Mouse (Mus musculus) lung, embryonic 15.5 days (tissue): Measurements from ENCODE around the gene Aco2. TPM values are rescaled to one million over a fixed set of nuclear protein-coding genes. Genes with fewer than 3 reads are reported as not detected.

Experiments used
- ATAC-seq: fragments of 200-750 bp; cut with Nextera tagmentation; 2 replicates; pipeline ENCODE4 v1.8.0; 2017; ENCODE audit warnings: moderate number of reproducible peaks, borderline replicate concordance; ENCODE audit not compliant: low FRiP score, low TSS enrichment; ENCODE audit errors: extremely low read depth
- H3K27ac ChIP-seq: fragments of 300-500 bp; sonication (generic); 2 replicates; pipeline ENCODE4 v1.5.1; 2015; ENCODE audit warnings: moderate library complexity, mild to moderate bottlenecking, inconsistent platforms
- H3K27me3 ChIP-seq: fragments of 300-500 bp; sonication (generic); 2 replicates; pipeline ENCODE4 v1.6.1; 2015; ENCODE audit warnings: inconsistent platforms
- H3K36me3 ChIP-seq: fragments of 300-500 bp; sonication (generic); 2 replicates; pipeline ENCODE4 v1.6.1; 2015; ENCODE audit warnings: inconsistent platforms
- H3K4me1 ChIP-seq: fragments of 300-500 bp; sonication (generic); 2 replicates; pipeline ENCODE4 v1.6.1; 2015; ENCODE audit warnings: inconsistent platforms
- H3K4me2 ChIP-seq: fragments of 300-500 bp; sonication (generic); 2 replicates; pipeline ENCODE4 v1.6.1; 2015; ENCODE audit warnings: inconsistent platforms, mild to moderate bottlenecking, moderate library complexity
- H3K4me3 ChIP-seq: fragments of 300-500 bp; sonication (generic); 2 replicates; pipeline ENCODE4 v1.5.1; 2015; ENCODE audit warnings: mild to moderate bottlenecking, inconsistent platforms
- H3K9ac ChIP-seq: fragments of 300-500 bp; sonication (generic); 2 replicates; pipeline ENCODE4 v1.6.1; 2015; ENCODE audit warnings: inconsistent platforms
- H3K9me3 ChIP-seq: fragments of 300-500 bp; sonication (generic); 2 replicates; pipeline ENCODE4 v1.6.1; 2016; ENCODE audit warnings: inconsistent platforms
- WGBS: fragments of 180-500 bp; shearing (Covaris S2); methylation state at CpG from one replicate; pipeline ENCODE4 v1.1.7; 2015; 5-methylcytosine and 5-hydroxymethylcytosine counted together
- polyA plus RNA-seq: library from polyadenylated mRNA; unstranded; fragments of >200 nt; fragmentation: Nextera tagmentation; extraction: Ambion mirVana; gene quantifications from 2 replicates; pipeline ENCODE4 v1.2.1, GENCODE M21; 2015

Gene Aco2
- polyA plus RNA-seq, 1 experiment from 2014 or later = 173 TPM

DNA sequence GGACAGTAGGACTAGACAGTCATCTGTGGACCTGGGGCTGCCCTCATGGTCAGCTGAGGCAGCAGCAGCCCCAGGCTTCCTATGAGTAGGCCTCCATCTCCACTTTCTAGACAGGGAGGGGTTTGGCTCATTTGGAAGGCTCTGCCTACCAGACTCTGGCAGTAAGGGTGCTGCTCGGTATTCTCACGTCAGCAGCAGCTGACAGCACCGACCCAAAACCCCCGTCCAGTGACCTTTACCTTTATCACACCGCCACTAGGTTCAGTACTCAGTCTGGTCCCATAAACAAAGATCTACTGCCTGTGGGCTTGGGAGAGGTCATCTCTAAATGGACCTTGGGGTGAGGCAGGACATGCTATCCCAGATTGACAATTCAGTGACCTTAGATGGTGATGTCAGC lies 43.6 kb downstream of the Aco2 start:
- no peak overlapping the region for H3K4me2 ChIP-seq
- ATAC-seq = no peak
- 71% methylated on average over 5 of the region's 5 CpGs for WGBS

DNA sequence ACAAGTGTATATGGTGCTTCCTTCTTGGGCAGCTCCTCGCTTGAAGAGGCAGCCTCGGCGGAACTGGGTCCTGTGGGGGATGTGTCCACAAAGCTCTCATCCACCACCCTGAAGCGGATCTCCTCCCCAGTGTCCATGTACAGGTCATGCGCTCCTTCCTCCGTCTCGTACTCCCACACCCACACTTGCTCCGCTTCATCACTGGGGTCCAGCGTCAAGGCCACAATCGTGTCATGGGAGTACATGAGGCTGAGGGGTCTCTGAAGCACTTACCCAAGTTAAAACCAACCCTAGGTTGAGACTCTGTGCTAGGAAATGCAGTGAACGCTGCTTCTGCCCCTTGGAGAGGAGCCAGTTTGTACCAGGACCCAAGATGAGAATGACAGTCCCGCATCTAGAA lies 45.1 kb downstream of the Aco2 start:
- H3K4me2 ChIP-seq = no peak overlapping the region
- H3K4me3 ChIP-seq = no peak overlapping the region
- peaks cover 54% of the 10 kb centered on the region for H3K36me3 ChIP-seq
- no peak overlapping the region for H3K9ac ChIP-seq
- H3K27me3 ChIP-seq = no peaks in the 10 kb centered on the region
- ATAC-seq = no peak
- 81% methylated on average over 12 of the region's 12 CpGs for whole genome bisulfite sequencing
- H3K4me1 ChIP-seq = no peaks in the 10 kb centered on the region
- H3K27ac ChIP-seq = no peak overlapping the region
- H3K9me3 ChIP-seq = no peaks in the 10 kb centered on the region

More for the DNA sequence above, 43.6 kb downstream of the Aco2 start:
- Histone ChIP-seq H3K9ac (no peak overlapping the region), H3K36me3 (peaks cover 64% of the 10 kb centered on the region), H3K4me3 (no peak overlapping the region), H3K9me3 (no peaks in the 10 kb centered on the region), H3K4me1 (no peaks in the 10 kb centered on the region), H3K27ac (no peak overlapping the region), H3K27me3 (no peaks in the 10 kb centered on the region)

DNA sequence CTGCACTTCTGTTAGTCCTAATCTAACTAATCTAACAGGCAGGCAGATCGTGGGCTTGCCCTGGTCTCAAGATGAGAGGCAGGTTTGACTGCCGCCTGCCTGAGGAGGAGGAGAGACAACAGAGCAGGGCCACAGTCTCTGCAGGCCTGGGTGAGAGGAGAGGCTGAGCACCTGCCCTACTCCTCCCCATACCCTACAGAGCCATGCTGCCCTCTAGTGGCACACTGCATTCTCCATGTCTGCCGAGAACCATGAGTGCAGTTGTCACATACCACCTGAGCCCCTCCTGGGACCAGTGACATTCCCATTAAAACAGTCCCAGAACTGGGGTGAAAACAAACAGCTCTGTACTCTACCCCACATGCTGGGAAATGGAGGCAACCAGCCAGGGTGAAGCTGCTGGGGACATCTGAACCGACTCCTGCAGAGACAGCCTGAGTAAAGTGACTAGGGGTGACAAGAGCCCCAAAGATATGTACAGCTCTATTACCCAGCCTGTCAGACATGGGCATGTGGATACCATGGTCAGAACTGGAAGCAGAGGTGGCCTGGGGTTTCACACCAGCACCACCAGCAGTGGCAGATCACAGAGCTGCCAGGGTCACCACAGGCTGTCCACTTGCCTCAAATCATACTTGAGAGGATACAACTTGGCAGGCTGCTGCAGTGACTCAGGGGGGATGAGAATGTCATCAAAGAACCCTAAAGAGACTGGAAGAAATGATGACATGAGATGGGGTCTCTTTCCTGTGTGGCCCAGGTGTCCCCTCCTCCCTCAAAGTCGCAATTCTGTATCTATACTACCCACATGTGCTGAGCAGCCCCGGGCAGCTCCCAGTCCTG lies 45.7 kb downstream of the Aco2 start:
- H3K9ac ChIP-seq = no peak overlapping the region
- no peak overlapping the region for H3K4me3 ChIP-seq
- H3K4me2 ChIP-seq = no peak overlapping the region
- H3K27ac ChIP-seq = no peak overlapping the region
- no peak for ATAC-seq
- WGBS = 40% methylated on average over 6 of the region's 6 CpGs
- no peaks in the 10 kb centered on the region for H3K9me3 ChIP-seq
- H3K36me3 ChIP-seq = peaks cover 51% of the 10 kb centered on the region
- H3K27me3 ChIP-seq = no peaks in the 10 kb centered on the region
- H3K4me1 ChIP-seq = no peaks in the 10 kb centered on the region

DNA sequence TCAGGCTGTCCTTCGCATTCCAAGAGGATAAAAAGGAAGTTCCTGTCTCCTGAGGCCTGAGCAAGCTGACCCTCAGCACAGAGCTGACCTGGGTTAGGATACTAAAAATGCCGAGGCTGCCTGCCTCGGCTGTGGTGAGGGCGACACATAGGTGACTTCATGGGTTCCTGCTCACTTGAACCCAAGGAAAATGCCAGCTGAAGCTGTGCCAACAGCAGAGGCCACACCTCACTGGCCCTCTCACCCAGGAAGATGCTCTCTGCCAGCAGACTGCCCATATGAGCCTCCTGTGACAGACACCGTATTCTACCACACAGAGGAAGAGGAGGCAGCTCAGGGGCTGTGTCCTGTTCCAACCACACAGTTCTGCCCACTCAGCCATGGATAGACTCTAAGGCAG lies 47.0 kb downstream of the Aco2 start:
- 72% methylated on average over 5 of the region's 5 CpGs for WGBS
- Histone ChIP-seq H3K4me3 (no peak overlapping the region), H3K4me2 (no peak overlapping the region), H3K9ac (no peak overlapping the region), H3K27ac (no peak overlapping the region), H3K4me1 (0 out of 2 replicates have a peak, but pooled peaks cover 1% of the 10 kb centered on the region), H3K9me3 (no peaks in the 10 kb centered on the region), H3K36me3 (peaks cover 40% of the 10 kb centered on the region), H3K27me3 (no peaks in the 10 kb centered on the region)
- no peak for ATAC-seq

GRCm38 (mm10) chr15:81920546-81921217 lies 48.6 kb downstream of the Aco2 start:
- Histone ChIP-seq H3K4me2 (no peak overlapping the region), H3K9me3 (no peaks in the 10 kb centered on the region), H3K4me3 (no peak overlapping the region), H3K27ac (no peak overlapping the region), H3K4me1 (peaks cover 15% of the 10 kb centered on the region), H3K9ac (no peak overlapping the region), H3K27me3 (no peaks in the 10 kb centered on the region), H3K36me3 (peaks cover 23% of the 10 kb centered on the region)
- WGBS = 75% methylated on average over 10 of the region's 10 CpGs
- ATAC-seq = no peak

DNA sequence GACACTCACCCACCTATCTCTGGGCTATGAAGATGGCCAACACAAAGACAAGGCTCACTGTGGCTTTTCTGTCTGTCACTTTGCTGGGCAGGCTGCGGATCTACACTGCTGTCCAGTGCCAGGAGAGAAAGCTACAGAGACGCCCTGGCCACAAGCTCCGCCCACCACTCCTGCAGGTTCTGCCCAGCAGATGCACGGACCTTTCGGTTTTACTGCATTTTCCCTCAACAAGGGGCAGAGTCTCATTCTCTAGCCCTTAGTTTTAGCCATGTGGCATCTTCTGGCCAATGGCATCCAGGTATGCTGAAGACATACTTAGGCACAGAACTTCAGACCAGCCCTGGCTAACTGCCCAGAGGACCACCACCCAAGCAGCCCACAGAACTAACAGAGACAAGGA lies 49.1 kb downstream of the Aco2 start:
- peaks cover 18% of the 10 kb centered on the region; the same call in 1 of the 2 replicates for H3K36me3 ChIP-seq
- 66% methylated on average over 5 of the region's 5 CpGs for WGBS
- H3K27ac ChIP-seq = no peak overlapping the region
- H3K9me3 ChIP-seq = no peaks in the 10 kb centered on the region
- H3K4me3 ChIP-seq = no peak overlapping the region
- peaks cover 15% of the 10 kb centered on the region for H3K4me1 ChIP-seq
- no peak overlapping the region for H3K9ac ChIP-seq
- H3K4me2 ChIP-seq = no peak overlapping the region
- ATAC-seq = no peak
- no peaks in the 10 kb centered on the region for H3K27me3 ChIP-seq

GRCm38 (mm10) chr15:81924933-81925332 lies 52.8 kb downstream of the Aco2 start:
- peak overlapping the region; percentile 95 for H3K4me2 ChIP-seq
- H3K9ac ChIP-seq = peak overlapping the region; percentile 70
- H3K4me3 ChIP-seq = peak overlapping the region; percentile 79
- H3K9me3 ChIP-seq = no peaks in the 10 kb centered on the region
- 78% methylated on average over 11 of the region's 11 CpGs for WGBS
- H3K4me1 ChIP-seq = peaks cover 25% of the 10 kb centered on the region
- ATAC-seq = no peak
- H3K36me3 ChIP-seq = peaks cover 7% of the 10 kb centered on the region; the same call in 1 of the 2 replicates
- H3K27me3 ChIP-seq = no peaks in the 10 kb centered on the region
- no peak overlapping the region for H3K27ac ChIP-seq

DNA sequence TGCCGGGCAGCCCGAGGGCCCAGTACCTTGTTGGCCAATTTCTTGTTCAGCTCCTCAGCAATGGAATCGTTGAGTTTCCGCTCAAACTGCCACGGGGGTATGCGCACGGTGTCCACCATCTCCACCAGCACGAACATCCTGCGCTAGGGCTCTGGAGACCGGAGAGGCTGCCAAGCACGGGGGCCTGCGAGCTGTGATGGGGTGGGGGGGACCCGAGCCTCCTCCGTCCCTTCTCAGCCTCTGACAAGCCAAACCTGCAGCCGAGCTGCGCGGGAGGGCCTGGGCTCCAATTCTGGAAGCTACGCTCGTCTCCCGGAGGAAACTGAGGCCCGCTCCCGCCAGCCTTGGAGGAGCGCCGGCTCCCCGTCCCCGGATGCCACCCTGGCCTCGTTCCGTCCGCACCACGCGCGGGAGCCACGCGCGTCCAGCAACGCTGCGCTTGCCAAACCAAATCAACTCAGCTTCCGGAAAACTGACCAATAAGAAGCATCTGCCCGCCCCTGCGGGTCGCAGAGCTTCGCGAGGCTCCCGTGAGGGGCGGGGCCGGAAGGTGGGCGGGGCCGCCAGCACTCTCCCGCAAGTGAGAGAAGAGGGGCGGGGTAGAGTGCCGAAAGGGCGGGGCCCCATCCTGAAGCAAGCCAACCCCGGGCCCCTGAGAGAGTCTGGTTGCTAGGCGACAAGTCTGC lies 53.8 kb downstream of the Aco2 start, which contains the start of gene Polr3h:
Gene Polr3h, minus strand, starts transcription at position 481 of the 686 bp plus-strand sequence.
- H3K9me3 ChIP-seq = no peaks in the 10 kb centered on the region
- WGBS = under 1% methylated on average over 54 of the region's 54 CpGs
- H3K36me3 ChIP-seq = peaks cover 7% of the 10 kb centered on the region; the same call in 1 of the 2 replicates
- no peaks in the 10 kb centered on the region for H3K27me3 ChIP-seq
- peak within 1 kb of the TSS; percentile 70 for H3K9ac ChIP-seq
- peak; percentile 96 for ATAC-seq
- peak within 1 kb of the TSS; percentile 95 for H3K4me2 ChIP-seq
- peak within 1 kb of the TSS; percentile 43 for H3K27ac ChIP-seq
- H3K4me1 ChIP-seq = peaks cover 25% of the 10 kb centered on the region
- peak within 1 kb of the TSS; percentile 79 for H3K4me3 ChIP-seq

GRCm38 (mm10) chr15:81926446-81926822 lies 54.3 kb downstream of the Aco2 start:
- Histone ChIP-seq H3K9me3 (no peaks in the 10 kb centered on the region), H3K9ac (no peak overlapping the region), H3K27ac (peak overlapping the region; percentile 16; the same call in 1 of the 2 replicates), H3K4me1 (peaks cover 25% of the 10 kb centered on the region), H3K4me3 (peak overlapping the region; percentile 79), H3K27me3 (no peaks in the 10 kb centered on the region), H3K4me2 (peak overlapping the region; percentile 95), H3K36me3 (peaks cover 7% of the 10 kb centered on the region; the same call in 1 of the 2 replicates)
- 33% methylated on average over 9 of the region's 9 CpGs for WGBS
- peak; percentile 37; the same call in 1 of the 2 replicates for ATAC-seq

- H3K27ac ChIP-seq = peak overlapping the region; percentile 53; the same call in 1 of the 2 replicates
- peaks cover 25% of the 10 kb centered on the region for H3K4me1 ChIP-seq
- H3K4me2 ChIP-seq = no peak overlapping the region
- no peak overlapping the region for H3K4me3 ChIP-seq
- no peak for ATAC-seq
- H3K9ac ChIP-seq = no peak overlapping the region
- no peaks in the 10 kb centered on the region for H3K27me3 ChIP-seq
- H3K9me3 ChIP-seq = no peaks in the 10 kb centered on the region
- 48% methylated on average over 4 of the region's 4 CpGs for WGBS
- H3K36me3 ChIP-seq = no peaks in the 10 kb centered on the region
Observed at GRCm38 (mm10) chr15:81927741-81928140, 55.6 kb downstream of the Aco2 start.

DNA sequence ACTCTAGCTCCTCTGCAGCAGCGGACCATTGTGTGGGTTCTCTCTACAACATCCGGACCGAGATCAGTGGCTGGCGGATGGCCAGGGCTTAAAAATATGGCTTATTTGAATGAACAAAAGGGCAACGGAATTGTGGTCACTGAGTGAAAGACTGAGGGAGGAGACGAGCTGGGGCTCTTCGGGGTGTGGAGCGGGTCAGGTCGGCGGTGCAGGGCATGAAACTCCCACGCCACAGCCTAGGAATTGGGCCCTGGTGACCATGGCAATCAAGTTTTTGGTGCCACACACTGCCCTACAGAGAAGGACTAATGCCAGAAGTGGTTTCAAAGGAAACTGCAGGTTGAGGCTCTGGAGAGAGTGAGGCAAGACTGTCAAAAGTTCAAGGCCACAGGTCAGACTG lies 56.2 kb downstream of the Aco2 start:
- 43% methylated on average over 11 of the region's 11 CpGs for WGBS
- ATAC-seq = no peak
- Histone ChIP-seq H3K9ac (no peak overlapping the region), H3K4me3 (no peak overlapping the region), H3K4me1 (peaks cover 25% of the 10 kb centered on the region), H3K36me3 (no peaks in the 10 kb centered on the region), H3K27me3 (no peaks in the 10 kb centered on the region), H3K27ac (peak overlapping the region; percentile 53), H3K9me3 (no peaks in the 10 kb centered on the region), H3K4me2 (no peak overlapping the region)
